Comparison of ENCODE assay signal across 10 mouse cellular contexts in the genomic region with DNA sequence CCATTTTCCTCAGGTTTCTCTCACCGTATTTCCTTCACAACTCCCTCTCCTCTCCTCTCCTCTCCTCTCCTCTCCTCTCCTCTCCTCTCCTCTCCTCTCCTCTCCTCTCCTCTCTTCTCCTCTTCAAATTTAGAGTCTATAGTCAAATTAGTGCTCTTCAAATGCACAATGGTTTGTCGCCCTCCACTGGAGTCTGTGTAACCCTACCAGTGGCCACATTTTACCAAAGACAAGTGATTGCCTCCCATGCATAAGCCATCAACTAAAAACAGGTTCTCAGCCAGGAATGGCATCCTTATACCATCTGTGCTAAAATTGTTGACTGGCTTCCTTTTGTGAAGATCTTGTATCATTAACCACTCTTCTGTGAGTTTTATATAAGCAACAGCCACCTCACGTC.
A peak's percentile ranks its signal among the peaks of the same experiment; 100 is the strongest.
DNase-seq lines count a peak whose midpoint lies in the region; ATAC-seq lines count a peak whose summit lies in the region.
"Had no signal": no experiment of that assay in that cellular context is flagged by ENCODE, and none has a peak within 500 bp of the region (broad histone marks: within the 10 kb centered on the region; RNA-seq: fewer than 3 reads in every experiment).

No protein-coding gene starts in this region.

- no peaks in the 10 kb centered on the region for H3K4me1 ChIP-seq in forebrain, embryonic 11.5 days (replicated peaks; ENCODE audit: control insufficient read depth, insufficient read depth, low read length)
- H3K4me1 ChIP-seq: forebrain, embryonic 10.5 days; limb, embryonic 15.5 days had no signal

- peak; percentile 72 for ATAC-seq in frontal cortex, adult (ENCODE audit: low TSS enrichment)
- ATAC-seq in erythroblast, adult 5-6 weeks (replicated peaks; ENCODE audit: low FRiP score, poor library complexity, severe bottlenecking), result no peak
- ATAC-seq in forebrain, embryonic 11.5 days (replicated peaks; ENCODE audit: low FRiP score), result no peak

- H3K27me3 ChIP-seq in forebrain, embryonic 11.5 days (ENCODE audit: control insufficient read depth, insufficient read depth, low read length), result no peaks in the 10 kb centered on the region
- H3K27me3 ChIP-seq: limb, embryonic 15.5 days had no signal

- no peak for DNase-seq in frontal cortex, postnatal 10 days (ENCODE audit: low spot score in 2 of 2)
- peak; percentile 10 for DNase-seq in layer of hippocampus, adult 11-12 months (ENCODE audit: low spot score)
- DNase-seq in layer of hippocampus, adult 9-11 months, result no peak
- peak; percentile 62 for DNase-seq in ZHBTc4 (ENCODE audit: low read depth, low spot score)
- peak; percentile 28 for DNase-seq in lung, postnatal 14 days
- DNase-seq in forebrain, embryonic 11.5 days (ENCODE audit: low spot score), result no peak

- H3K4me2 ChIP-seq in forebrain, embryonic 11.5 days (ENCODE audit: low read depth, low read length, severe bottlenecking), result no peak overlapping the region
- H3K4me2 ChIP-seq: limb, embryonic 15.5 days had no signal

- no peak overlapping the region for H3K9ac ChIP-seq in forebrain, embryonic 11.5 days (ENCODE audit: low read length)
- H3K9ac ChIP-seq: limb, embryonic 15.5 days had no signal

- no peaks in the 10 kb centered on the region for H3K36me3 ChIP-seq in forebrain, embryonic 11.5 days (ENCODE audit: control insufficient read depth, insufficient read depth, low read length)
- H3K36me3 ChIP-seq: forebrain, embryonic 10.5 days; limb, embryonic 15.5 days had no signal

- WGBS in forebrain, embryonic 11.5 days, result 74% methylated on average over 3 of the region's 3 CpGs

- no peak overlapping the region for H3K27ac ChIP-seq in forebrain, embryonic 11.5 days (ENCODE audit: low read depth, low read length)
- H3K27ac ChIP-seq: forebrain, embryonic 10.5 days; limb, embryonic 15.5 days had no signal

- no peaks in the 10 kb centered on the region for H3K9me3 ChIP-seq in forebrain, embryonic 11.5 days (ENCODE audit: control insufficient read depth, low read length)
- H3K9me3 ChIP-seq: forebrain, embryonic 10.5 days; limb, embryonic 15.5 days had no signal

- H3K4me3 ChIP-seq in forebrain, embryonic 11.5 days (ENCODE audit: low read depth, low read length), result no peak overlapping the region
- H3K4me3 ChIP-seq: forebrain, embryonic 10.5 days; limb, embryonic 15.5 days had no signal

Comparison
In these comparisons a context has a peak if more than half of its experiments do, and no peak if none do; other contexts are left out.
1. DNase-seq: peak in layer of hippocampus, adult 11-12 months (single experiment), ZHBTc4 (single experiment) and lung, postnatal 14 days (single experiment); none in frontal cortex, postnatal 10 days (0 of 2), layer of hippocampus, adult 9-11 months (single experiment) and forebrain, embryonic 11.5 days (single experiment).